Mouse (Mus musculus): Measurements from ENCODE around the gene Kif4.

The Kif4 gene

GRCm38 (mm10) chrX:100734359-100734758 is 108.8 kb downstream of the Kif4 start:
- peak; percentile 69 for DNase-seq

DNA sequence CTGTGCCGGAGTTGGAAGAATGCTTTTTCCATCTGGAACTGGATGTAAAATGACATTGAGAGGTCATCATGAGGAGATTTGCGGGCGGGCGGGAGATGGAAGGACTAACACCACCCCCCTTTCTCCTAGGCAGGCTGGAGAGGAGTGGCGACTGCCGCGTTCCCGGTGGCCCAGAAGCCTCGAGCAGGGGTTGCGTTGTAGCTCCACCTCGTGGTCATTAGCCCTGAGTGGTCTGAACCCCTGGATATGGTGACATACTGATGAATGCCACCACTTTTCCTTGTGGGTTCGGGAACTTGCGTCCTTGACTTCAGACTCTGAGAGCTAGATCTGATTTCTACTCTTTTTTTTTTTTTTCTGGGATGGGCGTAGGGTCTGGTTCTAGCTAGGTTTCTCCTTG is 113.4 kb downstream of the Kif4 start:
- peak; percentile 64 for DNase-seq

DNA sequence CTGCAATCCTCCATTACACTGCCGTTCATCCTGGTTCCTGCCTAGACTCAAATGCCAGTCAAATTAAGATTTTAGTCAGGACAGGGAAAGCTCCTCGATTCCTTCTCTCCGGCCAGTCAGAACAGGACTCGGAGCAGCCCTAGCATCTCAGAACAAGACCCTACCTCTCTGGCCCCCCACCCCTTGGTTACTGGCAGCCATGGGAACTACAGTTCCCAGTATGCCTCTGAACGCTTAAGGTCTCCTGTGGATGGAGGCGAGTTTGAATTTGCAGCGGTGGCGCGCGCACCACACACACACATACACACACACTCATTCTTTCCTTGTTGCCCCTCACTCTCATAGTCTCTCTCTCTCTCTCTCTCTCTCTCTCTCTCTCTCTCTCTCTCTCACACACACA is 113.9 kb downstream of the Kif4 start:
- no peak for DNase-seq

GRCm38 (mm10) chrX:100740785-100741184 is 115.2 kb downstream of the Kif4 start:
- no peak for DNase-seq

- DNase-seq: peak; percentile 40
These were observed 116.4 kb downstream of the Kif4 start for GRCm38 (mm10) chrX:100741940-100742339.

GRCm38 (mm10) chrX:100765855-100766254 is 140.3 kb downstream of the Kif4 start:
- DNase-seq: no peak

DNA sequence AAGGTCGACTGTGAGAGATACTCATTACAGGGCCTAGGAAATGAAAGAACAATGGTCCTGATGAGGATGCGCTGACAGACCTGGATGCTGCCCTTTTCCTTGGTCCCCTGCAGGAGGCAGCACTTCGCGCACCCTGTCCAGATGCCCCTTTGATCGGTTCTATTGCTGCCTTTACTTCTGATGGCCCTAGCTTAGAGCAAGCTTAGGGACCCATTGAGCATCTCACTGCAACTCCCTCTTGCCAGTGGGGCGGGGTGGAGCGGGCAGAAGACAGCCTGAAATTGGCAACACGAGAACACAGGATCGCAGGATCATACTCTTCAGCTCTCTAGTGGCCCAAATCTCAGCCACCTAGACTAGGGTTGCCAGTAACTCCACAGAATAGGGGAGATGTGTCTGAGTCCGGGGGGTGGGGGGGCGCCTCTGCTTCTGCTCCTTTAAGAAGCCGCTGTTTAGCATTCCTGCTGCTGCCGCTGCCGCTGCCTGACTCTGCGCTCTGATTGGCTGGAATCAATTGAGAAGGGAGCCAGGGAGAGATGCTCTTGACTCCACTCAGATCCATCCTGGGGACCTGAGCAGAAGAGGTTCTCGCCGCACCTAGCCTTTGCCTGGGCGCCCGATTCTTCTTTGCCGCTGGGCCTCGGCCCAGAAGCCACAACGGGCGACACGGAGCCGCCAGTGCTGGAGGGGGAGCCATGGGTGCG is 141.8 kb downstream of the Kif4 start, which contains the start of gene Dlg3:
Dlg3 (plus strand) TSS at position 542 of the 704 bp plus-strand sequence.
- DNase-seq: no peak

DNA sequence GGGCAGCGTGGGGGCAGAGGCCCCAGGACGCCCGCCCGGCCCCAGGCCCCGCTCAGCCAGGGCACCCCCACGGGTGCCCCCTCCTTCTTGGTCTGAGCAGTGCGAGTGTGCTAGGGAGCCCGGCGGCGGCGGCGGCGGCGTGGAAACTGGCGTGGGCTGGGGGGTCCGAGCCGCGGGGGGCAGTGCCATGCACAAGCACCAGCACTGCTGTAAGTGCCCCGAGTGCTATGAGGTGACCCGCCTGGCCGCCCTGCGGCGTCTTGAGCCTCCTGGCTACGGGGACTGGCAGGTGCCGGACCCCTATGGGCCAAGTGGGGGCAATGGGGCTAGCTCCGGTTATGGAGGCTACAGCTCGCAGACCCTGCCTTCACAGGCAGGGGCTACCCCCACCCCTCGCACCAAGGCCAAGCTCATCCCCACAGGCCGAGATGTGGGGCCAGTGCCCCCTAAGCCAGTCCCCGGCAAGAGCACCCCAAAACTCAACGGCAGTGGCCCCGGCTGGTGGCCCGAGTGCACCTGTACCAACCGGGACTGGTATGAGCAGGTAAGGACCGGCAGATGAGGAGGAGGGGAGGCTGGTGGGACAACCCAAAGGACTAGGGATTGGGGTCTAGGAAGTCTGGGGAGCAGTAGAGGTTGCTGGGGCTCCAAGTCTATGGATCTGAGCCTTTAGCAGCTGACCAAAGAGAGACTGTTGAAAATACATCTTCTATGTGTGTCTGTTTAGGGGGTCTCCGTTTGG is 142.5 kb downstream of the Kif4 start:
- no peak for DNase-seq

GRCm38 (mm10) chrX:100769281-100769680 is 143.7 kb downstream of the Kif4 start:
- DNase-seq: no peak

- peak; percentile 70 for DNase-seq
These were observed 148.8 kb downstream of the Kif4 start for GRCm38 (mm10) chrX:100774341-100774811.

DNA sequence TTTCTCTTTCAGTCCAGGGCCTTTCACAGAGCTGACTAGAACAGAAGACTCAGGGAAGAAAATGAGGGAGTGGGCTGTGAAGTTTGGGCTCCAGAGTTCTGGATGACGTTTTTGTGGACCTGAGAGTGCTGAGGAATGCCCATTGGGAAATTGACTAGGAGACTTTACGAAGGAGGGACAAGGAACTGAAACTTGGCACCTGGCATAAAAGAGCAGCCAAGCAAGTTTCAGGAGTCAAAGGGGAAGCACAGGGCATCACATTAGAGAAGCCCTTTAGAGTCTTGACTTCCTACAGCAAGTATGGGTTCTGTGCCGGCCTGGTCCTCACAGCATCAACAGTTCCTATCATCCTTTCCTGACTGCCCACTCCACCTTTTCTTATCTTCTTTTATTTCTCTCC is 149.9 kb downstream of the Kif4 start:
- no peak for DNase-seq

DNA sequence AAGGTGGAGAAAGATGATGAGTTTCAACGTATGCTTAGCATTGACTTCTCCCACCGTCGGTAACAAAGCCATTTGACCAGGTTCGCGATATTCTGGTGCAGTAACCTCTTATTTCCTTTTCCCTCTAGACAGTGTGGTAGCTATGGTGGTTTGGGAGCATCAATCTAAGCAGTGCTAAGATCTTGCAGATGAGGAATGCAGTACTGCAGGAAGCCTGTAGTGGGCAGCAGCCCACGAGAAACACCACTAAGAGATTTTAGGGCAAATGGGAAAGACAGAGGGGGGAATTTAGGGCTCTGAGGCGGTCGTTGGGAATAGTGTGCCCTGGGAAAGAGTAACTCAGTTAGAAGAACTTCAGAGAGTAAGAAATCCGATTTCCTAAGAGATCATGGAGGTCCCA is 151.0 kb downstream of the Kif4 start:
- peak; percentile 66 for DNase-seq

Data from kidney, adult 9 months (tissue).